Mouse (Mus musculus) gastrocnemius, postnatal 14 days (tissue): ENCODE results near the gene Gm17622. TPM values are rescaled to one million over a fixed set of nuclear protein-coding genes. Genes with fewer than 3 reads are reported as not detected.

Experiments
- total RNA-seq, 2 experiments: library from RNA; stranded (reverse); gene quantifications; 2 replicates each; pipeline ENCODE4 v1.2.3; 2021

Gene Gm17622
- total RNA-seq, 2 experiments from 2014 or later: not detected

Other genes starting within 250 kb of the Gm17622 start
- gene Poc5, start 102.4 kb upstream of the Gm17622 start, total RNA-seq: 1 to 10 TPM; 6.7 to 7.9 TPM
- gene Ankdd1b, start 19.5 kb upstream of the Gm17622 start, total RNA-seq: under 1 TPM; 0.22 to 0.45 TPM
- 1 to 10 TPM; 3.3 to 4.0 TPM for gene Polk, start 51.8 kb downstream of the Gm17622 start, total RNA-seq
- 10 to 100 TPM; 25.5 to 28.8 TPM for gene Col4a3bp, start 51.9 kb downstream of the Gm17622 start, total RNA-seq
- gene Hmgcr, start 180.2 kb downstream of the Gm17622 start, total RNA-seq: 10 to 100 TPM in 1 of 2 experiments, 1 to 10 TPM in 1; 8.3 to 16.5 TPM